Mouse (Mus musculus) urinary bladder, postnatal 10 days (tissue): Measurements from ENCODE around the gene Fbxw9.
A peak's percentile ranks its signal among the peaks of the same experiment; 100 is the strongest.

Experiments used
- DNase-seq: peaks from one replicate; pipeline ENCODE4 v3.0.0; 2022; ENCODE audit warnings: low spot score

Gene Fbxw9

GRCm38 (mm10) chr8:85059879-85060616 lies at the start of gene Fbxw9:
Gene Fbxw9, plus strand, starts transcription at chr8:85060055.
- DNase-seq, result peak; percentile 75

- no peak for DNase-seq
These were observed 48.6 kb upstream of the Fbxw9 start for GRCm38 (mm10) chr8:85011242-85011641.

GRCm38 (mm10) chr8:85013230-85013840 lies 46.5 kb upstream of the Fbxw9 start:
- DNase-seq, result no peak

DNA sequence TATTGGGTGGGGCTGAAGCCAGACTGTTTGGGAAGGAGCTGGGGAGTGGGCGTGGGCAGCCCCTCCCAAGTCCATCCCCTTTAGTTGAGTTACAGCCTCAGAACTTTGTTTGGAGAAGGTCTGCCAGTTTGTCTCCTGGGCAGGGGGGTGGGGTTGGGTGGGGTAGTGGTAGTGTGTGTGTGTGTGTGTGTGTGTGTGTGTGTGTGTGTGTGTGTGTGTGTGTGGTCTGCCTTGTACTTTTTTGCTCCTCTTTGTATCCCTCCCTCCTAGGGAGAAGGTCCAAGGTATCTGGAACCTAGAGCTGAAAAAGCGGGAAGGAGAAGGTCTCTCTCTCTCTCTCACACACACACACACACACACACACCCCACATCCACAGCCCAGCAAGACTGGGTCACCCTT lies 45.4 kb upstream of the Fbxw9 start, which contains the start of gene Best2:
TSS of gene Best2 (minus strand) at position 101 of the 400 bp plus-strand sequence.
- no peak for DNase-seq

- no peak for DNase-seq
These were observed 43.1 kb upstream of the Fbxw9 start for GRCm38 (mm10) chr8:85016724-85017123.

DNA sequence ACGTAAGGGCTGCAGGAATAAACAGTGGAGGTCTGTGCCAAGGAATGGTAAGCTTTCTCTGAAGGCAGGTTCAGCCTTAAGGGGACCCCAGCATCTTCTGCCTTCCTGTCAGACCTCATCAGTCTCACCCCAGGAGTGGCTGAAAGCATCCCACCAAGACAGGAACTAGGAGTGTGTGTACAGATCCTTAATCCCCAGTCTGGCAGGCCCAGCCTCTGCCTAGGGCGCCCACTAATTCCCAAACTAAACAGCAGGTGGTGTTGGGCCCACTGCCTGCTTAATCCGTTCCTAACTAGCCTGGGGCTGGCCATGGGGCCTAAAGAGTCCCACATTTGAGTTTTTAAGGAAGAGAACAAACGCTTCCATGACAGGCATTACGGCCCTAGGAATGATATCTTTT lies 42.6 kb upstream of the Fbxw9 start:
- DNase-seq, result no peak

DNA sequence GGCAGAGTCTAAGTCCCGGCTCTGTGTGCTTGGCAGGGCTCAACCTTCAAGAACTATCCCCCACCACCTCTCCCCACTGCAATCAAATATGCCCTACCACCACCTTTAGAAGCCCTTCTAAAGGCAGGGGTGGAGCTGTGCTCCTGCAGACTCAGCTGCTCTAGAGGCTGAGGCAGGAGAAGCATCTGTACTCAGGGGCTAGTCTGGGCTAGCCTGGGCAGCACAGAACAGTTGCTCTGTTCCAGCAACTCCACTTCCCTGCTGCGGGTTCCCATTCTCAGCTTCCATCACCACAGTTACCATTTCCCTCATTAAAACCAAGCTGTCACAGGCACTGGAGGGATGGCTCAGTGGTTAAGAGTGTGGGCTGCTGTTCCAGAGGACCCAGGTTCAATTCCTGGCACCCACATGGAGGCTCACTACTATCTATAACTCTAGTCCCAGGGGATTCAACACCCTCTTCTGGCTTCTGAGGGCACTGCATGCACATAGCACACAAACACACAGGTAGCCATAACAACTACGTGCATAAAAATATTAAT lies 38.3 kb upstream of the Fbxw9 start:
- no peak for DNase-seq

DNA sequence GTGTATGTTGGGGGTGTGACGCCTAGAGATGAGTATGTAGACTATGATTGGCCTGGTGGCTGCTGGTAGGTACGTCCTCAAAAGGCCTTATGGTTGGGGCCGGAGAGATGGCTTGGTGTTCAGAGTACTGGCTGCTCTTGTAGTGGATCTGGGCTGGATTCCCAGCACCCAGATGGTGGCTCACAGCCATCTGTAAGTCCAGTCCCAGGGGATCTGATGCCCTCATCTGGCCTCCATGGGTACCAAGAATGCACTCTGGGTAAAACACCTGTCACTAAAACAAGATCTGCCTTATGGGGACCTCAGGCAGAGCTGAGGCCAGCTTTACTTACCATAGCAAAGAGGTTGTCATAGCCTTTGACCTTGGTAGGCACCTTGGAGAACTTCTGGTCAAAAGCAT lies 36.0 kb upstream of the Fbxw9 start:
- no peak for DNase-seq

DNA sequence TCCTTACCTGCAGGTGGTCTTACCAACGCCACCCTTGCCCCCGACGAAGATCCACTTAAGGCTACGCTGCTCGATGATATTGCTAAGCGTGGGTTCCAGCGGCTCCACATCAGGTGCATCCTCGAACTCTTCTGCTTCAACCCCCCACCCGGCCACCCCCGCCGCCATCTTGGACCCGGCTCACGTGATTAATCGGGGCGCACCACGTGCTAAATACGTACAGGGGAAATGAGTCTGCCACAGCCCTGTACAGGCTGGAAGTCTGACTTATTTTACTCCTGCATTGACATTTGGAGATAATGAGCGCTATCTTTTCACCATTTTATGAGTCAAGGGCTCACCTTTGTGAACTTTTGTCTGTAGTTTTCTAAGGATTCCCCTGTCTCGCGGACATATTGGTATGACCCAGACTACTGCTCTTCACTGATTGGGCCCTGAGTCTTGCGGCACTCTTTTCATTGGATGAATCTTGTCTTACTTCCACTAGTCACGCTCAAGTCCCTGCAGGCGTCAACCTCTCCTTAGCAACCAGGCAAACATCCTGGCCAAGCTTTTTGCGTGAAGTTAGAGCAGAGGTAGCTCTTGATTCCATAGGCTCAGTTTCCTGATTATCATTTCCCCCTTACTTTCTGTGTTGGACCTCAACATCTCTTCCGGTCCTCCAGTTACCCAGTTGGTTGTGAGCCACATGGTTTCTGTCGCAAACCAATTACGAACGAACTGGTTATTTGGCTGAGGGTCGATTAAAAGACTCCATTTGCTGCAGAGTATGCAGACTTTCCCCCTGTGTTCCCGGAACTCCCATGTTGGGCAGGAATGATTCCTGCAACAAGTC lies 34.5 kb upstream of the Fbxw9 start, which contains the start of gene Asna1:
TSS of gene Asna1 (minus strand) at position 184 of the 835 bp plus-strand sequence.
- no peak for DNase-seq

DNA sequence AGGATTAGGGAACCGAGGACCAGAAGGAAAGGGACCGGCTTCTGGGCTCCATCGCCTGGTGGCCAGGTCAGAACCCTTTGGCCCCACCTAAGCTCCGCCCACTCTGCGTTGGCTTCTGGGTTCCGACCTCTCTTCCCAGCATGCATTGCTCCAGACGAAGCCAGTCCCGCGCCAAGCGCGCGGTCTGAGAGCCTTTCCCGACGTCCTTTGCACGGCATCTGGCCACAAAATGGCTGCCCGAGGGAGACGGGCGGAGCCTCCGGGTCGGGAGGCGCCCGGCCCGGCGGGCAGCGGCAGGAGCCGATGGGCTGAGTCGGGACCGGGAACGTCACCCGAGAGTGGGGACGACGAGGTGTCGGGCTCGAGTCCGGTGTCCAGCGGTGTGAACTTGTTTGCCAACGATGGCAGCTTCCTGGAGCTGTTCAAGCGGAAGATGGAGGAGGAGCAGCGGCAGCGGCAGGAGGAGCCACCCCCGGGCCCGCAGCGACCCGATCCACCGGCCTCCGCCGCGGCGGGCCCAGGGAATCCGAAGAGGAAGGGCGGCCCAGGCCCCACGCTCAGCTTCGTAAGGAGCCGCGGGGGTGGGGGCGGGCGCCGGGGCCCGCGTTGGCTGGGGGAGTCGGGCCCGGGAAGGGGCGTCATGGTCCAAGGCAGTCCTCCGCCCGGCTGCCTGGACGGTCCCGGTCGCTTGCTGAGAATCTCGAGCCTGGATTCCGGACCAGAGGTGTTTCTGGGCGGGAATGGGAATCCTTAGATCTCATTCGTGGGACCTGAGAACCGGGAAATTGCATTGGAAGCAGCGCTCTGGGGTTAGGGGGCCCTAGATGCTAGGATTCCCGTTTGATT lies 33.0 kb upstream of the Fbxw9 start, which contains the start of gene Trir:
TSS of gene Trir (plus strand) at position 154 of the 846 bp plus-strand sequence.
- peak; percentile 85 for DNase-seq

GRCm38 (mm10) chr8:85027516-85027855 lies 32.4 kb upstream of the Fbxw9 start:
- DNase-seq, result no peak

DNA sequence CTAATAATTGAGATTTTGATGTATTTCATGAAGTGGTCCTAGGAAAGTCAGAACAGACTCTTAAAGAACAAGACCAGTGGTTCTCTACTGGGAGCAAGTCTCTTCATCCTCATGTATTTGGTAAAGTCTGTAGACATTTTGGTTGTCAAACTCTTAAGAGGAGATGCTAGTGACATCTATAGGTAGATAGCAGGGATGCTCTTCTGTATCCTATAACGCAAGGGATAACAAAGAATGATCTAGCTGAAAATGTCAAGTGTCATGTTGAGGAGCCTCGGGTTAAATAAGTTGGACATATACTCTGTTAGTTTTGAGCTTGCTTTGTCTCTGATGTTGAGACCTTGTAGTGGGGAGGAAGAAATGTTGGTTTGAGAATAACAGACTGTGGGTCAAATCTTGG lies 31.9 kb upstream of the Fbxw9 start:
- no peak for DNase-seq

- DNase-seq, result no peak
These were observed 30.6 kb upstream of the Fbxw9 start for GRCm38 (mm10) chr8:85029271-85029670.

GRCm38 (mm10) chr8:85032622-85033311 lies 27.1 kb upstream of the Fbxw9 start:
- no peak for DNase-seq

GRCm38 (mm10) chr8:85033867-85034266 lies 26.0 kb upstream of the Fbxw9 start:
- DNase-seq, result no peak

- DNase-seq, result no peak
These were observed 25.1 kb upstream of the Fbxw9 start for GRCm38 (mm10) chr8:85034764-85035163.

GRCm38 (mm10) chr8:85035165-85035727 lies 24.6 kb upstream of the Fbxw9 start:
- no peak for DNase-seq

GRCm38 (mm10) chr8:85035728-85036310 lies 24.0 kb upstream of the Fbxw9 start:
- DNase-seq, result no peak

DNA sequence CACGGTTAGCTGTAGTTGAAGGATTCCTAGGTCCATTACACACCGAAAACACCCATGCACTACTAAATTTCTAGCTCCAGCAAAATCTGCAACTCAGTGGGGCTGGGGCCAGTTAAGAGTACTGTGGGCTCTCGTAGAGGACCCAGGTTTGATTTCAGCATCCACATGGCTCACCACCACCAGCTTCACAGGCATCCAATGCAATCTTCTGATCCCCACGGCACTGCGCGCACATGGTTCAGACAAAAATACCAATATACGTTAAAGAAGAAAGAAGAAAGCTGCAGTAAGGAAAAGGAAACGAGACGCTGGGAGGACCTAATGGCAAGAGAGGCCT lies 23.5 kb upstream of the Fbxw9 start:
- no peak for DNase-seq

GRCm38 (mm10) chr8:85036718-85037365 lies 23.0 kb upstream of the Fbxw9 start, which contains the start of gene Tnpo2:
Gene Tnpo2, plus strand, starts transcription at chr8:85036915.
- peak; percentile 61 for DNase-seq
